Mouse (Mus musculus) megakaryocyte, embryonic 14.5 days (primary cell): Measurements from ENCODE around the gene Baiap2l1. TPM values are rescaled to one million over a fixed set of nuclear protein-coding genes. Genes with fewer than 3 reads are reported as not detected.

Experiments
- H3K27me3 ChIP-seq: replicated peaks from 2 replicates; pipeline ENCODE3; 2012; ENCODE audit warnings: inconsistent platforms
- H3K36me3 ChIP-seq: replicated peaks from 2 replicates; pipeline ENCODE3; 2012; ENCODE audit warnings: low read length, inconsistent platforms, mixed read lengths
- H3K4me1 ChIP-seq: 2 replicates; pipeline ENCODE4 v1.6.1; 2012; ENCODE audit warnings: inconsistent platforms
- H3K4me3 ChIP-seq: replicated peaks from 2 replicates; pipeline ENCODE3; 2012; ENCODE audit warnings: moderate library complexity, mild to moderate bottlenecking, inconsistent platforms
- H3K9me3 ChIP-seq: 2 replicates; pipeline ENCODE4 v1.6.1; 2012; ENCODE audit warnings: inconsistent platforms
- FLI1 ChIP-seq: IDR thresholded peaks from 2 replicates; pipeline ENCODE4 v1.6.1; 2012; ENCODE audit warnings: low read length, inconsistent platforms, mixed read lengths
- GATA1 ChIP-seq: IDR thresholded peaks from 3 replicates; pipeline ENCODE4 v1.6.1; 2012; ENCODE audit warnings: mixed read lengths, low read length, inconsistent platforms, borderline replicate concordance
- polyA plus RNA-seq: library from polyadenylated mRNA; stranded (reverse); fragments of >175 nt; gene quantifications from 2 replicates; pipeline ENCODE4 v1.2.3, GENCODE M21; 2012; ENCODE audit warnings: low replicate concordance; ENCODE audit not compliant: insufficient read depth

Gene Baiap2l1
- polyA plus RNA-seq, 1 experiment: not detected

DNA sequence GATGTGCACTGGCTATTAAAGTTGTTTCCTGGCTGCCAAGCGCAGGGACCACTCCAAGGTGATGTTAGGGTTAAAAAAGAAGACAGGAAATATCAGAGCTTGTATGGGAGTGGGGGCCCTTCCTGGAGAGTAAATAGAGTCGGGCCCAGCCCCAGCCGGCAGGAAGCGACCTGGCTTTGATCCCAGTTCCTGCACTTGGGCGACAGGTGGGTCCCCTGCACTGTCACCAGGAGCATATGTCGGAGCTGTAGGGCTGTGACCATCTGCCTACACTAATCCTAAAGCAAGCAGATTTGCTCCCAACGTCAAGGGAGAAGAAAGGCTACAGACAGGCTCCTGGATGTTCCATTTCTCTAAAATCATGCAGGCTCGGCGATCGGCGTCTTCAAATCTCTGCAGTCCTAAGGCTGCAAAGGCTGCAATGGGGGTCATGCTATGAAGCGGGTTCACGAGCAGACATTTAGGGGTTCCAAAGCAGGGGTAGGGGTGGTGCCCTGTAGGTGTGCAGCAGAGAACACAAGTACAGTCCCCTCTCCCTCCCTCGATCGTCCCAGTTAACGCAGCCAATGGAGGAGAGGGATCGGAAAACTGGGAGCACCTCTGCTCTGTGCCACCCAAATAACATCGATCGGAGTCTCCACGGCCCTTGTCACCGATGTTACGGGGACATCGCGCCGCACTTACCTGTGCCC lies 135.0 kb downstream of the Baiap2l1 start:
- Histone ChIP-seq H3K9me3 (peaks cover 5% of the 10 kb centered on the region; the same call in 1 of the 2 replicates), H3K36me3 (no peaks in the 10 kb centered on the region), H3K27me3 (peaks cover 15% of the 10 kb centered on the region), H3K4me3 (peak overlapping the region; percentile 95), H3K4me1 (peaks cover 49% of the 10 kb centered on the region)
- TF ChIP-seq FLI1 (no peak), GATA1 (no peak)

DNA sequence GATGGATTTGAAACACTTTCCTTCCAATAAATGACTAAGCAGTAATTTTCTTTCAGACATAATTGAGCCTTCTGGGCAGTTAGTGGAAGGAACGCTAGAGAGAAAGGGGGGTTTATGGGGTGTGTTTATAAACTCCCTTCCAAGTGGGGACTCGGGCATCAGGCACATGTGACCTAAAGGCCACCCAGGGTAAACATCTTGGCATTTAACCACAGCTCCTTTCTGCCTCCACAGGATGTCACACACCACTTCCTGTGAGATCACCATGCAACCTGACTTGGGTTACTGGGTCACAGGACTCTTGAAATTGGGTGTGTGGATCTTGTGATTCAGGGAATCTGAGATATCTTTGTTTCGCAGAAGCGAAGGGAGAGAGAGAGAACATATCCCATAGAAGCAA lies 136.6 kb downstream of the Baiap2l1 start:
- peaks cover 17% of the 10 kb centered on the region for H3K27me3 ChIP-seq
- no peaks in the 10 kb centered on the region for H3K36me3 ChIP-seq
- no peak overlapping the region for H3K4me3 ChIP-seq
- no peaks in the 10 kb centered on the region for H3K9me3 ChIP-seq
- peaks cover 55% of the 10 kb centered on the region for H3K4me1 ChIP-seq
- TF ChIP-seq GATA1 (no peak), FLI1 (no peak)

- no peak overlapping the region for H3K4me3 ChIP-seq
- no peaks in the 10 kb centered on the region for H3K9me3 ChIP-seq
- H3K27me3 ChIP-seq: peaks cover 16% of the 10 kb centered on the region
- H3K36me3 ChIP-seq: no peaks in the 10 kb centered on the region
- TF ChIP-seq GATA1 (no peak), FLI1 (no peak)
- H3K4me1 ChIP-seq: peaks cover 66% of the 10 kb centered on the region
These were observed 138.0 kb downstream of the Baiap2l1 start for GRCm38 (mm10) chr5:144219936-144220335.

- Histone ChIP-seq H3K27me3 (peaks cover 11% of the 10 kb centered on the region), H3K9me3 (no peaks in the 10 kb centered on the region), H3K4me1 (peaks cover 69% of the 10 kb centered on the region), H3K4me3 (no peak overlapping the region), H3K36me3 (no peaks in the 10 kb centered on the region)
- TF ChIP-seq FLI1 (no peak), GATA1 (no peak)
These were observed 138.6 kb downstream of the Baiap2l1 start for GRCm38 (mm10) chr5:144219306-144219705.

- Histone ChIP-seq H3K9me3 (no peaks in the 10 kb centered on the region), H3K36me3 (no peaks in the 10 kb centered on the region), H3K4me3 (no peak overlapping the region), H3K27me3 (peaks cover 7% of the 10 kb centered on the region), H3K4me1 (peaks cover 57% of the 10 kb centered on the region)
- TF ChIP-seq FLI1: no peak
- TF ChIP-seq GATA1: no peak
These were observed 139.9 kb downstream of the Baiap2l1 start for GRCm38 (mm10) chr5:144218061-144218460.

DNA sequence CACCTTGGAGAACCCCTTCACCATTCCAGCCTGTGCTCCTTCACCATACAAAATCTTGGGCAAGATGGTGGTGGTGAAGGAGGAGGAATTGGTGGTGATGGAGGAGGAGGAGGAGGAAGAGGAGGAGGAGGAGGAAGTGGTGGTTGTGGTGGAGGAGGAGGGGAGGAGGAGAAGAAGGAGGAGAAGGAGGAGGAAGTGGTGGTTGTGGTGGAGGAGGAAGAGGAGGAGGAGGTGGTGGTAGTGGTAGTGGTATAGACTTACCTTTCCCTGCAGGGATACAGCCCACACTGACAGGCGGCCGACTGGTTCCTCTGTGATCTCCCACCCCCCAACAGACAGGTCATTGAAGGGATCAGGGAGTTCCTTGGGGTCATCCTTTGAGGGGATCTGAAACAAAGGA lies 141.9 kb downstream of the Baiap2l1 start:
- Histone ChIP-seq H3K36me3 (peaks cover 6% of the 10 kb centered on the region), H3K27me3 (peaks cover 6% of the 10 kb centered on the region), H3K4me3 (peak overlapping the region; percentile 47), H3K4me1 (peaks cover 36% of the 10 kb centered on the region), H3K9me3 (0 out of 2 replicates have a peak, but pooled peaks cover 5% of the 10 kb centered on the region)
- TF ChIP-seq GATA1 (no peak), FLI1 (no peak)

Other genes with a start within 250 kb of the Baiap2l1 start
- 0.15 and 0.63 TPM in 2 replicates for gene Bhlha15, start 167.8 kb downstream of the Baiap2l1 start, polyA plus RNA-seq
- 2.8 and 13.2 TPM in 2 replicates for gene Tecpr1, start 134.5 kb downstream of the Baiap2l1 start, polyA plus RNA-seq
- gene Bri3, start 113.7 kb downstream of the Baiap2l1 start, polyA plus RNA-seq: 100 and 157 TPM in 2 replicates
- not detected in 2 replicates for gene Nptx2, start 187.8 kb upstream of the Baiap2l1 start, polyA plus RNA-seq